Mouse (Mus musculus) forebrain, embryonic 10.5 days (tissue): Measurements from ENCODE around the gene Slc9a9. TPM values are rescaled to one million over a fixed set of nuclear protein-coding genes. Genes with fewer than 3 reads are reported as not detected.
A peak's percentile ranks its signal among the peaks of the same experiment; 100 is the strongest.

Experiments used
- DNase-seq: peaks from one replicate; pipeline ENCODE4 v3.0.0-alpha.2; 2017; ENCODE audit warnings: low spot score; ENCODE audit errors: extremely low spot score
- H3K27ac ChIP-seq: fragments of 300-500 bp; sonication (generic); 2 replicates; pipeline ENCODE4 v1.5.1; 2016; ENCODE audit warnings: mild to moderate bottlenecking
- H3K27me3 ChIP-seq: fragments of 300-500 bp; sonication (generic); 2 replicates; pipeline ENCODE4 v1.6.1; 2016; ENCODE audit warnings: mild to moderate bottlenecking; ENCODE audit not compliant: poor library complexity, severe bottlenecking
- H3K36me3 ChIP-seq: fragments of 300-500 bp; sonication (generic); replicated peaks from 2 replicates; pipeline ENCODE4 v1.6.1; 2016; ENCODE audit warnings: mild to moderate bottlenecking, moderate library complexity
- H3K4me1 ChIP-seq: fragments of 300-500 bp; sonication (generic); 2 replicates; pipeline ENCODE4 v1.6.1; 2016
- H3K4me3 ChIP-seq: fragments of 300-500 bp; sonication (generic); 2 replicates; pipeline ENCODE4 v1.5.1; 2016; ENCODE audit warnings: mild to moderate bottlenecking, moderate library complexity
- H3K9me3 ChIP-seq: fragments of 300-500 bp; sonication (generic); 2 replicates; pipeline ENCODE4 v1.6.1; 2016; ENCODE audit warnings: mild to moderate bottlenecking, moderate library complexity
- WGBS: fragments of 180-500 bp; shearing (Covaris S2); methylation state at CpG from one replicate; pipeline ENCODE4 v1.1.7; 2016; 5-methylcytosine and 5-hydroxymethylcytosine counted together
- polyA plus RNA-seq: library from polyadenylated mRNA; unstranded; fragments of >200 nt; fragmentation: Nextera tagmentation; extraction: Ambion mirVana; gene quantifications from 2 replicates; pipeline ENCODE4 v1.2.1, GENCODE M21; 2016

Gene Slc9a9
- polyA plus RNA-seq, 1 experiment from 2014 or later: 1.2 TPM

- no peak for DNase-seq
- no peaks in the 10 kb centered on the region for H3K36me3 ChIP-seq
- H3K27ac ChIP-seq: no peak overlapping the region
- H3K9me3 ChIP-seq: no peaks in the 10 kb centered on the region
- no peak overlapping the region for H3K4me3 ChIP-seq
- H3K4me1 ChIP-seq: peaks cover 29% of the 10 kb centered on the region; the same call in 1 of the 2 replicates
- peaks cover 20% of the 10 kb centered on the region for H3K27me3 ChIP-seq
These were observed 410.2 kb downstream of the Slc9a9 start for GRCm38 (mm10) chr9:95079951-95080350.

GRCm38 (mm10) chr9:95086109-95086821 lies 416.6 kb downstream of the Slc9a9 start:
- WGBS: 47% methylated on average over 8 of the region's 8 CpGs
- Histone ChIP-seq H3K9me3 (no peaks in the 10 kb centered on the region), H3K36me3 (no peaks in the 10 kb centered on the region), H3K4me1 (peaks cover 24% of the 10 kb centered on the region), H3K4me3 (no peak overlapping the region), H3K27me3 (peaks cover 20% of the 10 kb centered on the region), H3K27ac (no peak overlapping the region)
- no peak for DNase-seq

DNA sequence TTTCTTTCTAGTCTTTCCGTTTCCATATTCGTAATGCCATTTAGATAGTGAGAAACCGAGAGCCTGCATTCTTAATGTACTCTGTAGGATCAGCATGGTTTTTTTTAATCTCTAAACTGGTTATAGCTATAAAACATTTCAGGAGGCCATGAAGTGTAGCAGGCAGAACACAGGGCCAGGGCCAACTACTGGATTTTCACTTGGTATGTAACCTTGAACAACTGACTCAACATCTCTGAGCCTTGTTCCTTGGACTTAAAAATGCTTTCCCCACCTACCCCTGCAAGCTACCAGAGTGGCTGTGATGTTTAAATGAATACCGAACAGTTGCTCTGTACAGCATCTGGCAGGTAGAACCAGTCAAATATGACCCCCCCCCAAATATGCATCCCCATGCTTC lies 418.5 kb downstream of the Slc9a9 start:
- no peak overlapping the region for H3K4me3 ChIP-seq
- no peak overlapping the region for H3K27ac ChIP-seq
- H3K4me1 ChIP-seq: peaks cover 24% of the 10 kb centered on the region
- H3K9me3 ChIP-seq: no peaks in the 10 kb centered on the region
- no peak for DNase-seq
- no peaks in the 10 kb centered on the region for H3K36me3 ChIP-seq
- peaks cover 10% of the 10 kb centered on the region for H3K27me3 ChIP-seq
- WGBS: 96% methylated on average over 4 of the region's 4 CpGs

DNA sequence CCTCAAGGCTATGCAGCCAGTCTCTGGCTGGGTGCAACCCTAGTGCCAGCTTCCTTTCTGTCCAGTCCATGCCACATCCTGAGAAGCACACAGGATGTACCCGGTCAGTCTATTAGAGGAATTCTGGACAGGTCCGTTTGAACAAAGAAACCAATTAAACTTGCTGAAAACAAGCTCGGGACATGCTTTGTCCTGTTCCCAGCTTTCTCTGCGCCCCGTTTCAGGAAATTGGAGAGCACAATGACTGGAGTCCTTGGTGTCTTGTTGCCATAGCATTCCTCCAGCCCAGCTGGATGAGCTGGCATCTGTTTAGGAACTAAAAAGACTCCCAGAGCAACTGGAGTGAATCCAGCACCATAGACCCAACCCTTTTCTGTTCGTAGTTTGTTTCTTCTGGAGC lies 419.3 kb downstream of the Slc9a9 start:
- H3K36me3 ChIP-seq: no peaks in the 10 kb centered on the region
- peaks cover 2% of the 10 kb centered on the region for H3K27me3 ChIP-seq
- peaks cover 24% of the 10 kb centered on the region for H3K4me1 ChIP-seq
- H3K27ac ChIP-seq: peak overlapping the region; percentile 21; the same call in 1 of the 2 replicates
- no peak overlapping the region for H3K4me3 ChIP-seq
- 26% methylated on average over 6 of the region's 6 CpGs for WGBS
- DNase-seq: no peak
- no peaks in the 10 kb centered on the region for H3K9me3 ChIP-seq

DNA sequence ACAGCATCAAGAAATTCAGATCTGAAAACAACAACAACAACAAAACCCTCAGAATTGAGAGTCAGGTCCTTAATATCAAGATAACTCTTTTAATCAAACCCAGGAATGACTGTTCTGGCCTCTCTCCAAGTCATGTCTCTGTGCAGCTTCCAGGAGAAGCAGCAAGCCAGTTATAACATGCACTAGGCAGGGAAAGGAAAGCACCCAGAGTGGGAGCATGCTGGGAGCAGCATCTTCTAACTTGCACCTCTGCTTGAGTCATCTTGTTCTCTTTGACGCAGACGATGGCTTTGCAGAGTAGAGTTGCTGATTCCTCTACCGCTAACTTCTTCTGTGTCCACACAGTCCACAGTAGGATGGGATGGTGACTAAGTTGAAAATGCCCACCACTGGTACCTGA lies 426.8 kb downstream of the Slc9a9 start:
- Histone ChIP-seq H3K27ac (no peak overlapping the region), H3K36me3 (no peaks in the 10 kb centered on the region), H3K4me3 (no peak overlapping the region), H3K4me1 (no peaks in the 10 kb centered on the region), H3K9me3 (no peaks in the 10 kb centered on the region), H3K27me3 (no peaks in the 10 kb centered on the region)
- DNase-seq: no peak
- 94% methylated on average over 3 of the region's 3 CpGs for WGBS

- no peak for DNase-seq
- Histone ChIP-seq H3K4me3 (no peak overlapping the region), H3K36me3 (no peaks in the 10 kb centered on the region), H3K9me3 (no peaks in the 10 kb centered on the region), H3K27ac (no peak overlapping the region), H3K4me1 (no peaks in the 10 kb centered on the region), H3K27me3 (no peaks in the 10 kb centered on the region)
- WGBS: 90% methylated on average over 6 of the region's 6 CpGs
These were observed 436.1 kb downstream of the Slc9a9 start for GRCm38 (mm10) chr9:95105768-95106167.

DNA sequence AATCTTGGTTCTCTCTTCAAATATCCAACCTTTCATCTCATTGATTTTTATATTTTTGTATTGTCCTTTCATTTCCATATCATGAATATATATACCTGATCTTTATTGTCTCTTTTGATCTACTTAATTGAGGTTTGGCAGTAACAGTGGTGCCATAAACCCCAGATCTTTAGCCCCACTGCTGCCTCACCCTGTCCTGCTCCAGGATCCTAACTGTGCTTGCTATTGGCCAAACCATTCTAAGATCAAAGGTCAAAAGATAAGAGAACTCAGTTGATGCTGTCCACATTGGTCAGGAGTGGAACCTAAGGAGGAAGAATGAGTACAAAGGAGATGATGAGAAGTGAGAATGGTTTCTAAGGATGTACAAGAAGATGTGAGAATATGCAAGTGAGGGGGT lies 440.1 kb downstream of the Slc9a9 start:
- DNase-seq: no peak
- H3K36me3 ChIP-seq: no peaks in the 10 kb centered on the region
- no peak overlapping the region for H3K27ac ChIP-seq
- H3K9me3 ChIP-seq: no peaks in the 10 kb centered on the region
- no peaks in the 10 kb centered on the region for H3K27me3 ChIP-seq
- peaks cover 14% of the 10 kb centered on the region for H3K4me1 ChIP-seq
- H3K4me3 ChIP-seq: no peak overlapping the region

GRCm38 (mm10) chr9:95110768-95111167 lies 441.1 kb downstream of the Slc9a9 start:
- Histone ChIP-seq H3K9me3 (no peaks in the 10 kb centered on the region), H3K4me1 (peaks cover 14% of the 10 kb centered on the region), H3K27me3 (0 out of 2 replicates have a peak, but pooled peaks cover 3% of the 10 kb centered on the region), H3K27ac (no peak overlapping the region), H3K36me3 (no peaks in the 10 kb centered on the region), H3K4me3 (no peak overlapping the region)
- DNase-seq: no peak
- 60% methylated on average over 5 of the region's 5 CpGs for WGBS

- Histone ChIP-seq H3K27me3 (0 out of 2 replicates have a peak, but pooled peaks cover 3% of the 10 kb centered on the region), H3K4me3 (no peak overlapping the region), H3K27ac (no peak overlapping the region), H3K9me3 (no peaks in the 10 kb centered on the region), H3K36me3 (no peaks in the 10 kb centered on the region), H3K4me1 (peaks cover 14% of the 10 kb centered on the region)
- DNase-seq: no peak
- whole genome bisulfite sequencing: 92% methylated on average over 1 of the region's 1 CpGs
These were observed 442.0 kb downstream of the Slc9a9 start for GRCm38 (mm10) chr9:95111732-95112131.

GRCm38 (mm10) chr9:95113157-95114135 lies 443.7 kb downstream of the Slc9a9 start:
- WGBS: 51% methylated on average over 12 of the region's 12 CpGs
- Histone ChIP-seq H3K27me3 (peaks cover 3% of the 10 kb centered on the region; the same call in 1 of the 2 replicates), H3K27ac (no peak overlapping the region), H3K4me1 (peaks cover 14% of the 10 kb centered on the region), H3K4me3 (no peak overlapping the region), H3K36me3 (no peaks in the 10 kb centered on the region), H3K9me3 (no peaks in the 10 kb centered on the region)
- no peak for DNase-seq

GRCm38 (mm10) chr9:95120062-95120461 lies 450.4 kb downstream of the Slc9a9 start:
- Histone ChIP-seq H3K4me1 (peaks cover 19% of the 10 kb centered on the region), H3K36me3 (no peaks in the 10 kb centered on the region), H3K27me3 (peaks cover 11% of the 10 kb centered on the region), H3K9me3 (no peaks in the 10 kb centered on the region), H3K4me3 (no peak overlapping the region), H3K27ac (peak overlapping the region; percentile 72)
- DNase-seq: no peak
- WGBS: 63% methylated on average over 4 of the region's 4 CpGs

- WGBS: 25% methylated on average over 11 of the region's 11 CpGs
- Histone ChIP-seq H3K27ac (peak overlapping the region; percentile 72), H3K36me3 (no peaks in the 10 kb centered on the region), H3K27me3 (peaks cover 9% of the 10 kb centered on the region), H3K9me3 (no peaks in the 10 kb centered on the region), H3K4me3 (no peak overlapping the region; the same call in 1 of the 2 replicates), H3K4me1 (peaks cover 19% of the 10 kb centered on the region)
- DNase-seq: peak; percentile 20
These were observed 451.6 kb downstream of the Slc9a9 start for GRCm38 (mm10) chr9:95121151-95121835.
